Mouse (Mus musculus) kidney, adult 2 months (tissue): ENCODE data around the gene Tinf2.

ENCODE experiments used
- CTCF ChIP-seq: fragments of 200-500 bp; conservative IDR thresholded peaks from 2 replicates; pipeline ENCODE4 v1.5.1; 2011; ENCODE audit warnings: low read depth, mild to moderate bottlenecking, control low read depth, low read length, moderate library complexity, mixed read lengths; ENCODE audit not compliant: insufficient read depth, insufficient read length
- POLR2A ChIP-seq: fragments of 200-500 bp; IDR thresholded peaks from one replicate; pipeline ENCODE4 v1.6.1; 2011; ENCODE audit warnings: low read depth, low read length, control low read depth

DNA sequence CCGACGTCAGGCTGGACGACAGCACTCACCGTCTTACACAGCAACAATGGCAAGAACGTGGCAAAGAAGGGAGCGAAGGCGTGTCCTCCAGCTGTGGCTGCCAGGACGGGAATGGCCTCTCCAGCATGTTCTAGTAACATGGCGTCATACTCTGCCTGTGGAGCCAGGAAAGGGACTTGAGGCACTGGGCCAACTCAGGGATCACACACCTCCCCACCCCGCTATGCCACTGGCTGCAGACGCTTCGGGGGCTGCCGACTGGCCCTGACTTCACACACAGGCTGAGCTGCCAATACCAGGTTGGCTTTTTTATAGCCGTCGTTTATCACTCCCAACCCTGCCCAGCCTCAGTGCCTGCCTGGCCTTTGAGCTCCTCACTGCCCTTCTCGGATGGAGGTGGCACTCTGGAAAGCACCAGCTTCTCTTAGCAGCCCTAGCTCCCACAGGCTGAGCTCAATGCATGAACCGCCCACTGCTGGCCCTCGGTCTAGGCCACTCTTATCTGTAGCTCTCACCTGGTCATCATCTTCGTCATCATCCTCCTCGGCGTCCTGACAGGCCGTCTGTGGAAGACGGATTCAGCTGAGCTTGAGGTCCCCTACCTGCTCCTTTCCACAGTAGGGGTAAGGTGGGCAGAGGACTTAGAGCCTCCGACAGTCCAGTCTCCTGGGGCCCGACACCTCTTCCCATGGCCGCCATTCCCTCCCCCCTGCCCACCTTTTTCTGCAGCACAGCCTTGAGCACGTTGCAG, 53.4 kb downstream of the Tinf2 start:
- TF ChIP-seq CTCF (no peak), POLR2A (no peak)
